Mouse (Mus musculus): Measurements from ENCODE around the gene Ogn.

DNA sequence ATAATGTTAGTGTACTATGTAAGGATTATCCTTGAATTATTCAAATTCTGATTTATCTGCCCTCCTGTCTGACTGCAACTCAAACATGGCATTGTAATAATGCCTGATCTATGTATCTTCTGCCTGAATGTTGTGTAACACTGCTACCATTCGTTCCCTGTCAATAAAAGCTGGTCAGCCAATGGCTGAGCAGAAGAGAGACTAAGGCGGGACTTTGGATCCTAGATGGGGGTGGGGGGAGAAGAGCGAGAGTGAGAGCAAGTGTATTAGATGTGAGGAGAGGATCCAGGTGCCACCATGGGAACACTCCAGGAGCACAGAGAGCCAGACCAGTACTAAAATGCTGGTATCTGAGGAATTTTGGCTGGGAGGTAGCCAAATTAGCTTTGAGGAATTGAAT, 37.5 kb upstream of the Ogn start:
- TF ChIP-seq MAFK (IDR thresholded peaks at IDR 0.05; ENCODE audit: insufficient read depth, low read depth, low read length) (no peak), ZC3H11A (IDR thresholded peaks at IDR 0.05; ENCODE audit: borderline replicate concordance, low read depth, low read length) (no peak), HCFC1 (IDR thresholded peaks at IDR 0.05; ENCODE audit: borderline replicate concordance, insufficient read depth, low read length) (no peak)
